Mouse (Mus musculus) midbrain, embryonic 12.5 days (tissue): ENCODE results near the gene Znhit1. TPM values are rescaled to one million over a fixed set of nuclear protein-coding genes. Genes with fewer than 3 reads are reported as not detected.

ENCODE experiments used
- ATAC-seq: fragments of 200-750 bp; cut with Nextera tagmentation; 2 replicates; pipeline ENCODE4 v1.8.0; 2017; ENCODE audit warnings: low read depth, moderate TSS enrichment, moderate library complexity; ENCODE audit not compliant: low FRiP score
- H3K27ac ChIP-seq: fragments of 300-500 bp; sonication (generic); replicated peaks from 2 replicates; pipeline ENCODE4 v1.5.1; 2016; ENCODE audit warnings: mild to moderate bottlenecking
- H3K27me3 ChIP-seq: fragments of 300-500 bp; sonication (generic); 2 replicates; pipeline ENCODE4 v1.6.1; 2016; ENCODE audit warnings: mild to moderate bottlenecking
- H3K36me3 ChIP-seq: fragments of 300-500 bp; sonication (generic); 2 replicates; pipeline ENCODE4 v1.6.1; 2016
- H3K4me1 ChIP-seq: fragments of 300-500 bp; sonication (generic); 2 replicates; pipeline ENCODE4 v1.6.1; 2016
- H3K4me2 ChIP-seq: fragments of 300-500 bp; sonication (generic); replicated peaks from 2 replicates; pipeline ENCODE4 v1.6.1; 2016; ENCODE audit warnings: mild to moderate bottlenecking, moderate library complexity
- H3K4me3 ChIP-seq: fragments of 300-500 bp; sonication (generic); 2 replicates; pipeline ENCODE4 v1.5.1; 2016; ENCODE audit warnings: mild to moderate bottlenecking
- H3K9ac ChIP-seq: fragments of 300-500 bp; sonication (generic); replicated peaks from 2 replicates; pipeline ENCODE4 v1.6.1; 2016; ENCODE audit warnings: mild to moderate bottlenecking, moderate library complexity
- H3K9me3 ChIP-seq: fragments of 300-500 bp; sonication (generic); 2 replicates; pipeline ENCODE4 v1.6.1; 2016; ENCODE audit warnings: mild to moderate bottlenecking
- WGBS: fragments of 180-500 bp; shearing (Covaris S2); methylation state at CpG from one replicate; pipeline ENCODE4 v1.1.7; 2016; 5-methylcytosine and 5-hydroxymethylcytosine counted together
- microRNA counts: library from miRNA; unstranded; fragments of <30 nt; microRNA quantifications from one replicate; lab custom pipeline; 2017
- microRNA-seq: library from miRNA; unstranded; fragments of <30 nt; microRNA quantifications from one replicate; pipeline ENCODE4, GENCODE M21; 2017
- polyA plus RNA-seq: library from polyadenylated mRNA; unstranded; fragments of >200 nt; fragmentation: Nextera tagmentation; extraction: Ambion mirVana; gene quantifications from 2 replicates; pipeline ENCODE4 v1.2.1, GENCODE M21; 2016

The Znhit1 gene
- polyA plus RNA-seq, 1 experiment from 2014 or later: 102 TPM

DNA sequence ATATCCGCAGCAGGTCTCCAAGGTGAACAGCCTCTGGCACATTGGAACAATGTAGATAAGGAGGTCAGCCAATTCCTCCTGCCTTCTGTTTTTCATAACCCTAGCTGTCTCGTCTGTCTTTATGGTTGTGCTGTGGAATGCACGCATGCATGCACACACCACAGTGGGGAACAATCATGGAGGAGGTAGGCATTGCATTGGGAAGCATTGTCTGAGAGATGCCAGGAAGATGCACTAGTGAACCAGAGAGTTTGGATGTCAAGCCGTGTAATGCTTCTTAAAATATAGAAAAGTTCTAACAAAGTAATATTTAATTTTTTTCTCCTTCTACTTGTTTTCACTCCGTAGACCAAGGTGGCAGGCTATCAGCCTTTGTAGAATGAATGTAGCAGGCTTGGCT, 54.9 kb downstream of the Znhit1 start:
- no peaks in the 10 kb centered on the region for H3K27me3 ChIP-seq
- 80% methylated on average over 5 of the region's 5 CpGs for WGBS
- H3K27ac ChIP-seq: no peak overlapping the region
- H3K4me3 ChIP-seq: no peak overlapping the region
- no peak overlapping the region for H3K9ac ChIP-seq
- 0 out of 2 replicates have a peak, but pooled peaks cover 3% of the 10 kb centered on the region for H3K4me1 ChIP-seq
- no peak overlapping the region for H3K4me2 ChIP-seq
- no peaks in the 10 kb centered on the region for H3K36me3 ChIP-seq
- no peak for ATAC-seq
- no peaks in the 10 kb centered on the region for H3K9me3 ChIP-seq

MicroRNA genes within 50 kb of the gene (microRNA counts, 519-probe panel; counts per million panel counts)
- not detected for microRNA mmu-miR-702 (lab: Ali Mortazavi, UCI)

Small RNA genes lying within 50 kb of the gene (microRNA-seq; reads per million reads assigned to microRNA genes)
- gene Mir702: 160 reads per million, percentile 58 among the genes with 10 or more reads in this experiment

Other genes with a start within 250 kb of the Znhit1 start
- 48.0 and 70.8 TPM in 2 replicates for gene Col26a1, start 104.8 kb downstream of the Znhit1 start, polyA plus RNA-seq
- gene Ift22, start 79.9 kb downstream of the Znhit1 start, polyA plus RNA-seq: 112 and 113 TPM in 2 replicates
- gene Fis1, start 34.7 kb downstream of the Znhit1 start, polyA plus RNA-seq: 314 and 323 TPM in 2 replicates
- gene Cldn15, start 21.4 kb downstream of the Znhit1 start, polyA plus RNA-seq: 0.19 TPM in 1 of 2 replicates, not detected in the other
- 39.0 and 40.7 TPM in 2 replicates for gene Plod3, start 1.0 kb downstream of the Znhit1 start, polyA plus RNA-seq
- 0.85 and 0.91 TPM in 2 replicates for gene Vgf, start 38.4 kb upstream of the Znhit1 start, polyA plus RNA-seq
- 203 and 214 TPM in 2 replicates for gene Ap1s1, start 58.1 kb upstream of the Znhit1 start, polyA plus RNA-seq
- 0.23 TPM in 1 of 2 replicates, not detected in the other for gene Serpine1, start 84.2 kb upstream of the Znhit1 start, polyA plus RNA-seq
- gene Trim56, start 128.2 kb upstream of the Znhit1 start, polyA plus RNA-seq: 5.3 and 5.5 TPM in 2 replicates
- not detected in 2 replicates for gene Muc3, start 161.3 kb upstream of the Znhit1 start, polyA plus RNA-seq
- 0.09 TPM in 1 of 2 replicates, not detected in the other for gene Muc3a, start 224.4 kb upstream of the Znhit1 start, polyA plus RNA-seq